Mouse (Mus musculus) forebrain, embryonic 16.5 days (tissue): ENCODE data around the gene Hsd17b1. TPM values are rescaled to one million over a fixed set of nuclear protein-coding genes. Genes with fewer than 3 reads are reported as not detected.

Experiments used
- ATAC-seq: fragments of 200-750 bp; cut with Nextera tagmentation; 2 replicates; pipeline ENCODE4 v1.8.0; 2017; ENCODE audit warnings: mild to moderate bottlenecking, moderate library complexity
- H3K27ac ChIP-seq: fragments of 300-500 bp; sonication (generic); 2 replicates; pipeline ENCODE4 v1.5.1; 2014; ENCODE audit warnings: low read length, control low read depth
- H3K27me3 ChIP-seq: fragments of 300-500 bp; sonication (generic); replicated peaks from 2 replicates; pipeline ENCODE4 v1.6.1; 2014; ENCODE audit warnings: low read length; ENCODE audit not compliant: control insufficient read depth, insufficient read depth
- H3K36me3 ChIP-seq: fragments of 300-500 bp; sonication (generic); 2 replicates; pipeline ENCODE4 v1.6.1; 2014; ENCODE audit not compliant: control insufficient read depth, insufficient read depth
- H3K4me1 ChIP-seq: fragments of 300-500 bp; sonication (generic); replicated peaks from 2 replicates; pipeline ENCODE4 v1.6.1; 2014; ENCODE audit warnings: low read length; ENCODE audit not compliant: control insufficient read depth, insufficient read depth
- H3K4me2 ChIP-seq: fragments of 300-500 bp; sonication (generic); 2 replicates; pipeline ENCODE4 v1.6.1; 2014; ENCODE audit warnings: mild to moderate bottlenecking, low read length, control low read depth
- H3K4me3 ChIP-seq: fragments of 300-500 bp; sonication (generic); replicated peaks from 2 replicates; pipeline ENCODE4 v1.5.1; 2014; ENCODE audit warnings: mild to moderate bottlenecking, low read length, control low read depth
- H3K9ac ChIP-seq: fragments of 300-500 bp; sonication (generic); replicated peaks from 2 replicates; pipeline ENCODE4 v1.6.1; 2014; ENCODE audit warnings: low read depth, low read length, control low read depth
- H3K9me3 ChIP-seq: fragments of 300-500 bp; sonication (generic); 2 replicates; pipeline ENCODE4 v1.6.1; 2016; ENCODE audit warnings: low read length; ENCODE audit not compliant: control insufficient read depth
- WGBS: fragments of 180-500 bp; shearing (Covaris S2); extraction: QIAGEN DNeasy Blood & Tissue Kit; methylation state at CpG from one replicate; pipeline ENCODE4 v1.1.7; 2014; 5-methylcytosine and 5-hydroxymethylcytosine counted together
- microRNA-seq: library from miRNA; unstranded; fragments of <30 nt; microRNA quantifications from one replicate; pipeline ENCODE4, GENCODE M21; 2017
- polyA plus RNA-seq: library from polyadenylated mRNA; unstranded; fragments of >200 nt; fragmentation: Nextera tagmentation; extraction: Ambion mirVana; gene quantifications from 2 replicates; pipeline ENCODE4 v1.2.1, GENCODE M21; 2015

Hsd17b1 gene
- polyA plus RNA-seq, 1 experiment from 2014 or later: 0.25 TPM

DNA sequence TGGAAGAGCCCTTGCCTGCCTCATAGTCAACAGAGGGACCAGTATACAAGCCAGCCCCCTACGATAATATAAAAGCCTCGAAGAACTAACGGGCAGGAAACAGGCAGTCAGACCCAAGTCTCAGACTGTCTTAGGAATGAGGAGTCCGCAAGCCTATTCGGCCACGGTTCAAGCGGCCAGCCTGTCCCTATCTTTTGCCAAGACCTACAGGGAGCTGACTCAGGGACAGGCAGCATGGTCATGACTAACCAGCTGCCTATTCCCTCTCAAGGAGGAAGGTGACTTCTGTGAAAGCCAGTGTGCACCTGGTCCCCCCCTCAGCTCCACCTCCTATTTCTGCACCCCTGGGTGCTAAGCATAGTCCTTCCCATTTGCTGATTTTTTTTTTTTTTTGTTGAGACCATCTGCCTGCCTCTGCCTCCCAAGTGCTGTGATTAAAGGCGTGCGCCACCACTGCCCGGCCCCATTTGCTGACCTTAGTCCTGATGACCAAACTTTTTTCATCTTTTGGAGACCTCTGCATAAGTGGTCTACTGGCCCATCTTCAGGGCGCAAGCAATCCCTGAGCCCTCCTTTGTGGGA is 50.9 kb downstream of the Hsd17b1 start:
- ATAC-seq: no peak
- Histone ChIP-seq H3K4me3 (no peak overlapping the region), H3K9ac (no peak overlapping the region), H3K4me2 (no peak overlapping the region), H3K36me3 (peaks cover 15% of the 10 kb centered on the region), H3K4me1 (no peaks in the 10 kb centered on the region), H3K27ac (no peak overlapping the region), H3K27me3 (no peaks in the 10 kb centered on the region), H3K9me3 (peaks cover 4% of the 10 kb centered on the region; the same call in 1 of the 2 replicates)
- 84% methylated on average over 11 of the region's 11 CpGs for WGBS

Small RNA genes within 50 kb of the gene (microRNA-seq; reads per million reads assigned to microRNA genes)
- 3.1 reads per million, percentile 12 among the genes with 10 or more reads in this experiment for gene Mir6928

Other genes with a start within 250 kb of the Hsd17b1 start
- gene Stat5b, start 227.7 kb upstream of the Hsd17b1 start, polyA plus RNA-seq: 9.8 and 11.9 TPM in 2 replicates
- gene Stat5a, start 219.1 kb upstream of the Hsd17b1 start, polyA plus RNA-seq: 1.0 and 1.2 TPM in 2 replicates
- gene Stat3, start 138.9 kb upstream of the Hsd17b1 start, polyA plus RNA-seq: 30.6 and 31.5 TPM in 2 replicates
- gene Cavin1, start 107.5 kb upstream of the Hsd17b1 start, polyA plus RNA-seq: 33.6 and 45.4 TPM in 2 replicates
- 90.6 and 111 TPM in 2 replicates for gene Atp6v0a1, start 69.0 kb upstream of the Hsd17b1 start, polyA plus RNA-seq
- 7.1 and 8.0 TPM in 2 replicates for gene Naglu, start 8.4 kb upstream of the Hsd17b1 start, polyA plus RNA-seq
- gene Coasy, start 4.2 kb downstream of the Hsd17b1 start, polyA plus RNA-seq: 45.9 and 48.1 TPM in 2 replicates
- 94.6 and 102 TPM in 2 replicates for gene Mlx, start 8.9 kb downstream of the Hsd17b1 start, polyA plus RNA-seq
- gene Psmc3ip, start 17.0 kb downstream of the Hsd17b1 start, polyA plus RNA-seq: 37.3 and 43.6 TPM in 2 replicates
- 24.5 and 25.2 TPM in 2 replicates for gene Retreg3, start 41.5 kb downstream of the Hsd17b1 start, polyA plus RNA-seq
- 90.7 and 93.0 TPM in 2 replicates for gene Tubg1, start 41.5 kb downstream of the Hsd17b1 start, polyA plus RNA-seq
- gene Tubg2, start 77.5 kb downstream of the Hsd17b1 start, polyA plus RNA-seq: 36.2 and 43.0 TPM in 2 replicates
- gene Cntnap1, start 92.1 kb downstream of the Hsd17b1 start, polyA plus RNA-seq: 0.77 and 1.5 TPM in 2 replicates
- 4.8 and 5.8 TPM in 2 replicates for gene Plekhh3, start 92.9 kb downstream of the Hsd17b1 start, polyA plus RNA-seq
- 0.14 TPM in 1 of 2 replicates, not detected in the other for gene Ccr10, start 97.0 kb downstream of the Hsd17b1 start, polyA plus RNA-seq
- 24.8 and 27.0 TPM in 2 replicates for gene Ezh1, start 148.1 kb downstream of the Hsd17b1 start, polyA plus RNA-seq
- 67.4 and 72.0 TPM in 2 replicates for gene Ramp2, start 167.6 kb downstream of the Hsd17b1 start, polyA plus RNA-seq
- gene Vps25, start 175.3 kb downstream of the Hsd17b1 start, polyA plus RNA-seq: 91.1 and 93.3 TPM in 2 replicates
- 5.8 and 6.2 TPM in 2 replicates for gene Wnk4, start 182.2 kb downstream of the Hsd17b1 start, polyA plus RNA-seq
- 0.91 TPM in 2 replicates for gene Cntd1, start 200.6 kb downstream of the Hsd17b1 start, polyA plus RNA-seq
- gene Coa3, start 200.7 kb downstream of the Hsd17b1 start, polyA plus RNA-seq: 191 and 197 TPM in 2 replicates
- 191 and 203 TPM in 2 replicates for gene Becn1, start 223.9 kb downstream of the Hsd17b1 start, polyA plus RNA-seq
- gene Psme3, start 237.8 kb downstream of the Hsd17b1 start, polyA plus RNA-seq: 127 and 137 TPM in 2 replicates
- gene Aoc2, start 246.7 kb downstream of the Hsd17b1 start, polyA plus RNA-seq: 1.9 and 3.2 TPM in 2 replicates